Mouse (Mus musculus) cerebellum, adult 2 months (tissue): ENCODE measurements at regions not wholly inside any gene's neighbourhood (a gene's known extent, or its start where the extent isn't known, plus 50 kb on each side); places are given as distances from the start of the nearest gene placed in this dataset.

Experiments
- CTCF ChIP-seq: fragments of 200-500 bp; IDR thresholded peaks from 2 replicates; pipeline ENCODE4 v1.5.1; 2011; ENCODE audit warnings: low read depth, mild to moderate bottlenecking, control low read depth, low read length, moderate library complexity, borderline replicate concordance; ENCODE audit not compliant: insufficient read depth
- POLR2A ChIP-seq: fragments of 200-500 bp; IDR thresholded peaks from 2 replicates; pipeline ENCODE4 v1.6.1; 2011; ENCODE audit warnings: low read length, control low read depth, borderline replicate concordance; ENCODE audit not compliant: insufficient read depth

- TF ChIP-seq POLR2A (no peak), CTCF (no peak)
Measured at GRCm38 (mm10) chr3:102353277-102353900, 116.3 kb upstream of the Ngf start.
